Mouse (Mus musculus): Measurements from ENCODE around the gene Olfr974. TPM values are rescaled to one million over a fixed set of nuclear protein-coding genes. Genes with fewer than 3 reads are reported as not detected.

Gene Olfr974
- under 1 TPM in 1 of 2 experiments, not detected in 1; 0.38 TPM for polyA plus RNA-seq (2017; shearing (Covaris generic))

DNA sequence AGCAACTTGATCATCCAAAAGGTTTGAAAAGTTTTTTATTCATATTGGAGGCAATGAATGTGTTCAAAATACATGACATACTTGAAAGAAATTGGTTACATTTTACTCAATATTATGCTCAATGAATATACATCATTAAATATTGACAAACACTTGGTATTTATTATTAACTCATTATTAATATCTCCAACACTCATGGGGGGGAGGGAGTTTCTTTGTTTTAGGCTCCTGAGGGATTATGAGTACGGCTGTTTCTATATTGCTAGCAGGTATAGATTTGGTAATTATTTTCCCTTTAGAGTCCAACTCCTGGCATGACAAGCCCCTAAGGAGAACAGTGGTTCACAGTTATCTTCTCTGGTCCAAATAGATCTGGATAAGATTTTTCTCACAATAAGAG, at the start of gene Olfr974:
Olfr974 (plus strand) TSS at position 301 of the 400 bp plus-strand sequence.

DNA sequence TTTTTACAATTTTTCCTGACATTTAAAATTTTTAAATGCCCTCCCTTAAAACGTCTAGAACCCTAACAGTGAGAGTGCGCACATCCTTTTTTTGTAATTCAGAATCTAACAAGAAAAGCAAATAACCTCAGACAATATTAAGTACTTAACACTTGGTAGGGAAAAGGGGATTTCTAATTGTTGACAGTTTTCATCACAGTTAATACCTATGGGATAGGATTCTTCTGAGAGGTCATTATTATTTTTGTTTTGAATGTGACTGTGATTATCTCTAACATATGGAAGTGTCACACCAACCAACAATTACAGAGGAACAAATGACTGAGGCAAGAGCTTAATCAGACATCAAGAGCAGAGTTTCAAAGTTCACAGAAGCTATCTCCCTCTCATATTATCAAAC, 30.3 kb upstream of the Olfr974 start, which contains the start of gene Olfr229:
Olfr229 (plus strand) TSS at position 301 of the 400 bp plus-strand sequence.

DNA sequence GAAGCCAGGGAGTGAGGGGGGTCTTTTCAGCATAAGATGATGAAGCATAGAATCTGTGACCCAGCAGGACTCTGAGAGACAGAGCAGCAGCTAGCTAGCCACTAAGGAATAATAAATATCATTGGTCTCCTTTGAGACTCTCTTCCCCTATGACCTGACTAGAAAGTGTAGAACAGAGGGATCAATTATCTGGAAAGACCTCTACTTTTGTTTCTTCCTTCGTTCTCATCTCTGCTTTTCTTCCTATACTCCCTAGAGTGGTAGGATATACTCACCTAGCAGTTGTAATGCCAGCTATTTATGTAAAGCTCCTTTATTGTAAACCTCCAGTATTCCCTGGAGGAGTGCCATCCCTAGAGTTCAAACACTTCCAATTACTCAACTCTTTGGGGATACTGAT, 14.6 kb downstream of the Olfr974 start, which contains the start of gene Olfr975:
Olfr975 (minus strand) TSS at position 101 of the 400 bp plus-strand sequence.

DNA sequence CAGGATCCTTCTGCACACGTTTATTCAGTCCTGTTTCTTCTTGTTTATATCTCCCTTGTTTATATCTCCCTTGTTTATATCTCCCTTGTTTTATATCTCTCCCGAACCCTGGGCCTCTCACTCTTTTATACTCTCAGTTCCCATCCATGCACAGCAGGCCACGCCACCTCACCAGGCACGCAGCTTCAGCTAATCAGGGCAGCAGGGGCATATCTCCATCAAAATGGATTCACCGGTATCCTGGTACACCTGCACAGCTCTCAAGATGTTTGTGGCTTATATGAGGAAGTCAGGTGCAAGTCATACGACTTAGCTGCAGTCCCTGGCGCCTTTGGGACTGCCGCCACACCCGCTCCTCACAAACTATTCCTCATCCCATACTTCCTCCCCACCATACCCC, 23.7 kb downstream of the Olfr974 start, which contains the start of gene Olfr976:
Olfr976 (minus strand) TSS at position 101 of the 400 bp plus-strand sequence.

DNA sequence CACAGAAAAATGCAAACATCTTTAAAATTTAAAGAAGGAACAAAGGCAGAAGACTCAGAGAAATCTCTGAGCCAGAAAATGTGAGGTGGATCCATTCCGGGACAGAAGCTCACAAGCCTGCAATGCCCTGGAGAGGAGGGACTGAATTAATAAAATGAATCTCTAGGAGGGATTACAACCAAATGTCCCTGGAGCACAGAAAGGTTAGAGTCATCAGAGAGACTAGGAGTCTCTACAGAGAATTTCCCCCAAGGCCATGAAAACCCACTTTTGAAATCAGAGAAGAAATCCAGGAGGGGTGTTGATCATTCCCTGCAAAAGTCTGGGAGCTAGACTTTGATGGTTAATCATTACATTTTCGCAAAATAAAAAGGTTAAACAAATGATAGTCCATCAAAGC, 54.5 kb downstream of the Olfr974 start, which contains the start of gene Olfr978:
Olfr978 (plus strand) TSS at position 301 of the 400 bp plus-strand sequence.

Other genes starting within 250 kb of the Olfr974 start
- under 1 TPM in 1 of 2 experiments, not detected in 1; 0.23 TPM for gene Olfr149, start 230.4 kb upstream of the Olfr974 start, polyA plus RNA-seq (2017; shearing (Covaris generic))
- not detected for gene Olfr965, start 226.1 kb upstream of the Olfr974 start, polyA plus RNA-seq (2017; shearing (Covaris generic))
- gene Olfr150, start 206.5 kb upstream of the Olfr974 start, polyA plus RNA-seq (2017; shearing (Covaris generic)): under 1 TPM; 0.20 to 0.27 TPM
- under 1 TPM in 1 of 2 experiments, not detected in 1; 0.43 TPM for gene Olfr967, start 191.3 kb upstream of the Olfr974 start, polyA plus RNA-seq (2017; shearing (Covaris generic))
- gene Olfr968, start 154.2 kb upstream of the Olfr974 start, polyA plus RNA-seq (2017; shearing (Covaris generic)): not detected
- 1 to 10 TPM in 1 of 2 experiments, under 1 TPM in 1; 0.10 to 1.1 TPM for gene Olfr969, start 146.6 kb upstream of the Olfr974 start, polyA plus RNA-seq (2017; shearing (Covaris generic))
- under 1 TPM; 0.13 to 0.45 TPM for gene Olfr970, start 128.6 kb upstream of the Olfr974 start, polyA plus RNA-seq (2017; shearing (Covaris generic))
- gene Olfr971, start 100.6 kb upstream of the Olfr974 start, polyA plus RNA-seq (2017; shearing (Covaris generic)): under 1 TPM in 1 of 2 experiments, not detected in 1; 0.23 TPM
- not detected for gene Olfr972, start 71.1 kb upstream of the Olfr974 start, polyA plus RNA-seq (2017; shearing (Covaris generic))
- not detected for gene Olfr229, start 30.2 kb upstream of the Olfr974 start, polyA plus RNA-seq (2017; shearing (Covaris generic))
- gene Olfr975, start 14.5 kb downstream of the Olfr974 start, polyA plus RNA-seq (2017; shearing (Covaris generic)): not detected
- not detected for gene Olfr976, start 23.6 kb downstream of the Olfr974 start, polyA plus RNA-seq (2017; shearing (Covaris generic))
- gene Olfr978, start 54.6 kb downstream of the Olfr974 start, polyA plus RNA-seq (2017; shearing (Covaris generic)): under 1 TPM in 1 of 2 experiments, not detected in 1; 0.37 TPM
- not detected for gene Olfr979, start 66.0 kb downstream of the Olfr974 start, polyA plus RNA-seq (2017; shearing (Covaris generic))
- not detected for gene Olfr980, start 72.1 kb downstream of the Olfr974 start, polyA plus RNA-seq (2017; shearing (Covaris generic))
- under 1 TPM; 0.06 to 0.17 TPM for gene Olfr981, start 84.0 kb downstream of the Olfr974 start, polyA plus RNA-seq (2017; shearing (Covaris generic))
- under 1 TPM; 0.24 to 0.27 TPM for gene Olfr982, start 136.3 kb downstream of the Olfr974 start, polyA plus RNA-seq (2017; shearing (Covaris generic))
- not detected for gene Olfr983, start 156.1 kb downstream of the Olfr974 start, polyA plus RNA-seq (2017; shearing (Covaris generic))
- gene Olfr984, start 176.7 kb downstream of the Olfr974 start, polyA plus RNA-seq (2017; shearing (Covaris generic)): under 1 TPM in 1 of 2 experiments, not detected in 1; 0.15 TPM
- not detected for gene Olfr985, start 192.7 kb downstream of the Olfr974 start, polyA plus RNA-seq (2017; shearing (Covaris generic))
- gene Tmem225, start 210.6 kb downstream of the Olfr974 start, polyA plus RNA-seq (2017; shearing (Covaris generic)): not detected
- gene Olfr986, start 243.4 kb downstream of the Olfr974 start, polyA plus RNA-seq (2017; shearing (Covaris generic)): under 1 TPM in 1 of 2 experiments, not detected in 1; 0.54 TPM